Mouse (Mus musculus): ENCODE measurements around the gene Washc2. TPM values are rescaled to one million over a fixed set of nuclear protein-coding genes. Genes with fewer than 3 reads are reported as not detected.
"Not testable (repeated sequence)": the region's sequence is repeated elsewhere in the genome, so short reads cannot be mapped to it uniquely, and the experiment has no call there.

The Washc2 gene
- 58.8 and 62.7 TPM in 2 replicates for polyA plus RNA-seq (2014; fragmentation: Nextera tagmentation; extraction: Ambion mirVana)

DNA sequence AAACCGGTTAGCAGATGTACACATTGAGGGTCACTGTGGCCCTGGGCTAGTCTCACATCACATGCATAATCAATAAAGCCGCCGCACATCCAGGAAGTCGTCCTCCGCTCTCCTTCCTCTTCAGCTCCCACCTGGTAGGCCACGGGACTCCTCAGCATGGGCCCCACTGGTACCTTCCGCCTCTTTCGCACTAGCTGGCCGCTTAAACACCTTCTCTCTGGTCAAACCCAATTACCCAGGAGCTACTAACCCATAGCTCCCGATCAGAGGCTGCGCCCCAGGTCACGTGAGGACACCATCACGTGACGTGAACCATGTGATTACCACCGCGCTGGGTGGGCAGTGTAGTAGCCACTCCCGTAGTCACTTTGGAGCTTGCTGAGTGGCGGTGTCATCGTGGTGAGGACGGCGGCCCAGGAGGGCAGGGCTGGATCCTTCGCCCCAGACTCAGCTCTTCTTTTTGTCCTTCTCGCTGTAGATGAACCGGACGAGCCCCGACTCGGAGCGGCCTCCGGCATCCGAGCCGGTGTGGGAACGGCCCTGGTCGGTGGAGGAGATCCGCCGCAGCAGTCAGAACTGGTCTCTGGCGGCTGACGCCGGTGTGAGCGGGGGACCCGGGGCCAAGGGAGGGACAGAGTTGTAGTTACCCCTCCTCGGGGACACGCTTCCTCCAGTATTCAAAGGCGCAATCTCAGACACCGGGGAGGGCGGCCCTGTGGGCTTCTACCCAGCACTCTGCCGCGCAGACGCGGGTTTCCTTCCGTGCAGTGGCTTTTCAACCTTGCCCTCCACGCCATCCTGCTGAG is at the start of gene Washc2:
TSS of gene Washc2 (plus strand) at position 310 of the 806 bp plus-strand sequence.
- H3K27ac ChIP-seq (ENCODE audit: low read depth, low read length) = peak within 1 kb of the TSS; percentile 70
- no peaks in the 10 kb centered on the region for H3K9me3 ChIP-seq (ENCODE audit: control insufficient read depth, low read length)
- ATAC-seq (ENCODE audit: low FRiP score) (peak; percentile 98), DNase-seq (ENCODE audit: low spot score) (peak; percentile 97)
- no peaks in the 10 kb centered on the region for H3K36me3 ChIP-seq (ENCODE audit: control insufficient read depth, insufficient read depth, low read length)
- WGBS = under 1% methylated on average over 51 of the region's 51 CpGs
- H3K9ac ChIP-seq (ENCODE audit: low read depth, low read length) = peak within 1 kb of the TSS; percentile 83
- peak within 1 kb of the TSS; percentile 80 for H3K4me2 ChIP-seq (replicated peaks; ENCODE audit: low read depth, low read length)
- H3K4me3 ChIP-seq (ENCODE audit: low read depth, low read length) = peak within 1 kb of the TSS; percentile 84
- no peaks in the 10 kb centered on the region for H3K4me1 ChIP-seq (replicated peaks; ENCODE audit: control insufficient read depth, insufficient read depth, low read length)
- H3K27me3 ChIP-seq (ENCODE audit: control insufficient read depth, insufficient read depth, low read length) = no peaks in the 10 kb centered on the region

DNA sequence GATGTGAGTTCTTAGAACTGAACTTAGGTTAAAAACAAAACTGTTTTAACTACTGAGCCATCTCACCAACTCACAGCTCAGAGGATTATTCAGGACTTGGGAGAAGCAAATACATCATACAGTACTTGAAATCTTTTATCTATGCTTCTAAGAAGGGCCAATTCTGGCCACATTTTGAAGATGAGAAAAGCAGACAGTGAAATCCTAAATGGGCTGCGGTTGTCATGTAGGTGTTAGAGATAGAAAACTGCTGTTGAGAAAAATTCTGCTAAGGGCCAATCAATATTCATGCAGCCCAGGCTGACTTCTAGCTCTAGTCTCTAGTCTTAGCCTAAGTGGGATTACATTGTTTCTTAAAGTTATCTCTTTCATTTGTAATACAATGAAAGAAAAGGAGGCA is 41.5 kb upstream of the Washc2 start:
- no peaks in the 10 kb centered on the region for H3K4me1 ChIP-seq (replicated peaks; ENCODE audit: control insufficient read depth, insufficient read depth, low read length)
- no peaks in the 10 kb centered on the region for H3K27me3 ChIP-seq (ENCODE audit: control insufficient read depth, insufficient read depth, low read length)
- no peak overlapping the region for H3K4me2 ChIP-seq (replicated peaks; ENCODE audit: low read depth, low read length)
- no peak overlapping the region for H3K9ac ChIP-seq (ENCODE audit: low read depth, low read length)
- 90% methylated on average over 1 of the region's 1 CpGs for WGBS
- no peak overlapping the region for H3K4me3 ChIP-seq (ENCODE audit: low read depth, low read length)
- no peak overlapping the region for H3K27ac ChIP-seq (ENCODE audit: low read depth, low read length)
- no peaks in the 10 kb centered on the region for H3K36me3 ChIP-seq (ENCODE audit: control insufficient read depth, insufficient read depth, low read length)
- DNase-seq (ENCODE audit: low spot score) (no peak), ATAC-seq (ENCODE audit: low FRiP score) (no peak)
- H3K9me3 ChIP-seq (ENCODE audit: control insufficient read depth, low read length) = no peaks in the 10 kb centered on the region

DNA sequence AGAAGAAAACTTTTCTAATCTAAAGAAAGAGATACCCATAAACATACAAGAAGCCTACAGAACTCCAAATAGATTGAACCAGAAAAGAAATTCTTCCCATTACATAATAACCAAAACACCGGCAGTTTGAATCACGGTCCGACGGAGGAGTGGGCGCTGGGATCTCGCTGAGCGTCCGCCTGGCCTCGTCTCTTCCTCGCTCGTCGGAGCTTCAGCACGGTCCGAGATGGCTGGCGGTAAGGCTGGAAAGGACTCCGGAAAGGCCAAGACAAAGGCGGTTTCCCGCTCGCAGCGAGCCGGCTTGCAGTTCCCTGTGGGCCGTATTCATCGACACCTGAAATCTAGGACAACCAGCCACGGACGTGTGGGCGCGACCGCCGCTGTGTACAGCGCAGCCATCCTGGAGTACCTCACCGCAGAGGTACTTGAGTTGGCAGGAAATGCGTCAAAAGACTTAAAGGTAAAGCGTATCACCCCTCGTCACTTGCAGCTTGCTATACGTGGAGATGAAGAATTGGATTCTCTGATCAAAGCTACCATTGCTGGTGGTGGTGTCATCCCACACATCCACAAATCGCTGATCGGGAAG is 34.2 kb upstream of the Washc2 start:
- not testable (repeated sequence) for H3K4me3 ChIP-seq (ENCODE audit: low read depth, low read length); ATAC-seq (ENCODE audit: low FRiP score); H3K4me2 ChIP-seq (replicated peaks; ENCODE audit: low read depth, low read length); H3K9ac ChIP-seq (ENCODE audit: low read depth, low read length); DNase-seq (ENCODE audit: low spot score); H3K9me3 ChIP-seq (ENCODE audit: control insufficient read depth, low read length); H3K27me3 ChIP-seq (ENCODE audit: control insufficient read depth, insufficient read depth, low read length); H3K27ac ChIP-seq (ENCODE audit: low read depth, low read length); H3K36me3 ChIP-seq (ENCODE audit: control insufficient read depth, insufficient read depth, low read length); H3K4me1 ChIP-seq (replicated peaks; ENCODE audit: control insufficient read depth, insufficient read depth, low read length)
- 64% methylated on average over 37 of the region's 37 CpGs for WGBS

DNA sequence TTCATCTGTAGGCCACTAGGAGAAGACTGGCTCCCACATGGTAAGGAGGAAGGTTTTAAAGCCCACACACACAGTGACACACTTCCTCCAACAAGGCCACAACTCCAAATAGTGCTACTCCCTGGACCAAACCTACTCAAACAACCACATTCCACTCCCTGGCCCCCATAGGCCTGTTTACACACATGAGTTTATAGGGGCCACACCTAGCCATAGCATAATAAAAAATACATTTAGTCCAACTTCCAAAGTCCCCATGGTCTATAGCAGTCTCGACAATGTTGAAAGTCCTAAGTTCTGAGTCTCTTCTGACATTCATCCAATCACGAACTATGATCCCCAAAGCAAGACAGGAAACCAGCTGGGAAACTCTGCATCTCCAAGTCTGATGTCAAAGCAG is 29.5 kb upstream of the Washc2 start:
- 96% methylated on average over 2 of the region's 2 CpGs for WGBS
- H3K36me3 ChIP-seq (ENCODE audit: control insufficient read depth, insufficient read depth, low read length) = no peaks in the 10 kb centered on the region
- no peaks in the 10 kb centered on the region for H3K27me3 ChIP-seq (ENCODE audit: control insufficient read depth, insufficient read depth, low read length)
- H3K4me3 ChIP-seq (ENCODE audit: low read depth, low read length) = no peak overlapping the region
- H3K4me1 ChIP-seq (replicated peaks; ENCODE audit: control insufficient read depth, insufficient read depth, low read length) = no peaks in the 10 kb centered on the region
- ATAC-seq (ENCODE audit: low FRiP score) (no peak), DNase-seq (ENCODE audit: low spot score) (no peak)
- no peak overlapping the region for H3K27ac ChIP-seq (ENCODE audit: low read depth, low read length)
- H3K4me2 ChIP-seq (replicated peaks; ENCODE audit: low read depth, low read length) = no peak overlapping the region
- H3K9me3 ChIP-seq (ENCODE audit: control insufficient read depth, low read length) = no peaks in the 10 kb centered on the region
- H3K9ac ChIP-seq (ENCODE audit: low read depth, low read length) = no peak overlapping the region

DNA sequence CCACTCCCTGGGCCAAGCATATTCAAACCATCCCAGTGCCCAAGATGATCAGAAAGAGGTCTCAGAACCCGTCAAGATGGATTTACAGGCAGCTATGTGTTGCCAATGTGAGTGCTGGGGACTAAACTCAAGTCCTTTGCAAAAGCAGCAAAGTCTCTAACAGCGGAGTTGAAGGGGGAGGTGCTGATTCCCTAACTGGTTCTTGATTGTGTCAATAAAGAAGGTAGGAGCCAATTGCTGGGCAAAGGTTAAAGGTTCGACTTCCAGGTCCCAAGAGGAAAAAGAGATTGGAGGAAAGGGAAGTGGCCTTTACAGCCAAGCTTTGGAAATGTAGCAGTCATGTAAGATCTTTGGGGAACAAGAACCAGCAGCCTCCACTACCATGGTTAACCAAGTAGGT is 27.1 kb upstream of the Washc2 start:
- Histone ChIP-seq H3K27me3 (ENCODE audit: control insufficient read depth, insufficient read depth, low read length) (no peaks in the 10 kb centered on the region), H3K9ac (ENCODE audit: low read depth, low read length) (no peak overlapping the region), H3K9me3 (ENCODE audit: control insufficient read depth, low read length) (no peaks in the 10 kb centered on the region), H3K4me1 (replicated peaks; ENCODE audit: control insufficient read depth, insufficient read depth, low read length) (no peaks in the 10 kb centered on the region), H3K36me3 (ENCODE audit: control insufficient read depth, insufficient read depth, low read length) (no peaks in the 10 kb centered on the region), H3K27ac (ENCODE audit: low read depth, low read length) (no peak overlapping the region), H3K4me2 (replicated peaks; ENCODE audit: low read depth, low read length) (no peak overlapping the region), H3K4me3 (ENCODE audit: low read depth, low read length) (no peak overlapping the region)
- DNase-seq (ENCODE audit: low spot score) (no peak), ATAC-seq (ENCODE audit: low FRiP score) (no peak)
- 64% methylated on average over 3 of the region's 3 CpGs for WGBS

DNA sequence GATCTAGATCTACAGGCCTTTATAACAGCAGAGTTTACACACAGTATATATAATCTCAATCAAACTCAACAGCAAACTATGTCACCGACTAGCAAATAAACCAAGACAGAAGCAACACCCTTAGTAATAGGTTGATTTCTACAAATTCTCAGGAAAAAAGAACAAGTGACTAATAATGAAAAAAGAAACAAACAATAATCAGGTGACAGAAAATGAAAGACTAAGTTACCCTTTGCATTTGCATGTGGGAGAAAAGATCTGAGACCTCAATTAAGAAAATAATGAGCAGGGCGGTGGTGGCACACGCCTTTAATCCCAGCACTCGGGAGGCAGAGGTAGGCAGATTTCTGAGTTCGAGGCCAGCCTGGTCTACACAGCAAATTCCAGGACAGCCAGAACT is 24.3 kb upstream of the Washc2 start:
- no peak overlapping the region for H3K27ac ChIP-seq (ENCODE audit: low read depth, low read length)
- H3K4me3 ChIP-seq (ENCODE audit: low read depth, low read length) = no peak overlapping the region
- WGBS = 96% methylated on average over 5 of the region's 5 CpGs
- H3K9ac ChIP-seq (ENCODE audit: low read depth, low read length) = no peak overlapping the region
- H3K4me2 ChIP-seq (replicated peaks; ENCODE audit: low read depth, low read length) = no peak overlapping the region
- DNase-seq (ENCODE audit: low spot score) (no peak), ATAC-seq (ENCODE audit: low FRiP score) (no peak)
- no peaks in the 10 kb centered on the region for H3K4me1 ChIP-seq (replicated peaks; ENCODE audit: control insufficient read depth, insufficient read depth, low read length)
- H3K9me3 ChIP-seq (ENCODE audit: control insufficient read depth, low read length) = no peaks in the 10 kb centered on the region
- H3K36me3 ChIP-seq (ENCODE audit: control insufficient read depth, insufficient read depth, low read length) = no peaks in the 10 kb centered on the region
- no peaks in the 10 kb centered on the region for H3K27me3 ChIP-seq (ENCODE audit: control insufficient read depth, insufficient read depth, low read length)

DNA sequence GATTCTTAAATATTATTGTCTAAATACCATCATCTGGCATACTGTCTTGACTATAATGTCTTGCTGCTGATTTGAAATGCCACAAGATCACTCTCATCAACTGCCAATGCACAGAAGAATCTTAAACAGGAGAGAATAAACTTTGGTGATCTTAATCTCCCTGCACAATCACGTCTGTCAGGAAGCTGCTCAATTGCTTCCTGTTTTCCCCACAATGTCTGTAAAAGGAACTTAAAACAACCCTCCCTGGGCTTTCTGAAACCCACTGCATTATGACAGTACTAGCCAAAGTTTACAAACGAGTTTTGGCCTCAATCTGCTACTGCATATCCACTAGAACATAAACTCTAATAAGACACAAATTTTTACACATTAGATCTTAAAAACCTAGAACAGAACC is 21.4 kb upstream of the Washc2 start:
- no peaks in the 10 kb centered on the region for H3K27me3 ChIP-seq (ENCODE audit: control insufficient read depth, insufficient read depth, low read length)
- no peak overlapping the region for H3K9ac ChIP-seq (ENCODE audit: low read depth, low read length)
- H3K36me3 ChIP-seq (ENCODE audit: control insufficient read depth, insufficient read depth, low read length) = no peaks in the 10 kb centered on the region
- ATAC-seq (ENCODE audit: low FRiP score) = no peak
- H3K27ac ChIP-seq (ENCODE audit: low read depth, low read length) = no peak overlapping the region
- H3K4me3 ChIP-seq (ENCODE audit: low read depth, low read length) = no peak overlapping the region
- 57% methylated on average over 2 of the region's 2 CpGs for WGBS
- H3K9me3 ChIP-seq (ENCODE audit: control insufficient read depth, low read length) = no peaks in the 10 kb centered on the region
- H3K4me1 ChIP-seq (replicated peaks; ENCODE audit: control insufficient read depth, insufficient read depth, low read length) = no peaks in the 10 kb centered on the region
- H3K4me2 ChIP-seq (replicated peaks; ENCODE audit: low read depth, low read length) = no peak overlapping the region
- DNase-seq (ENCODE audit: low spot score) = no peak

DNA sequence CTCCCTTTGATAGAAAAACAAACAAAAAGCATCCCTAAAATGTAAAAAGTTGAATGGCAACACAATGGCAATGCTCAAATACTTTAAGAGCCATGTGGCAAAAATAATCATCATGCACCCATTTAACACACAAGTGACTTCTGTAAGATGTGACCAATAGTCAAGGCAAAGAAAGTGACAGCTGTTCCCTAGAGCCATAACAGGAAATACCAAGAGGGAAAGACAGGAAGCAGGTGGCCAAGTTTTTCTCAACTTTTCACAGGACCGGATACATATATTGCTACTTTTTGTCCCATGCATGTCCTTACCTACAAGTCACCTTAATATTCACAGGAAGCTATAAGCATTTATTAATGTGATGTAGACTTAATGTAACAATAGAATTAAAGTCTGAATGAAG is 18.4 kb upstream of the Washc2 start:
- H3K9ac ChIP-seq (ENCODE audit: low read depth, low read length) = no peak overlapping the region
- no peak overlapping the region for H3K4me2 ChIP-seq (replicated peaks; ENCODE audit: low read depth, low read length)
- no peak overlapping the region for H3K4me3 ChIP-seq (ENCODE audit: low read depth, low read length)
- no peak overlapping the region for H3K27ac ChIP-seq (ENCODE audit: low read depth, low read length)
- H3K4me1 ChIP-seq (replicated peaks; ENCODE audit: control insufficient read depth, insufficient read depth, low read length) = no peaks in the 10 kb centered on the region; the same call in 1 of the 2 replicates
- no peaks in the 10 kb centered on the region for H3K27me3 ChIP-seq (ENCODE audit: control insufficient read depth, insufficient read depth, low read length)
- no peaks in the 10 kb centered on the region for H3K9me3 ChIP-seq (ENCODE audit: control insufficient read depth, low read length)
- DNase-seq (ENCODE audit: low spot score) = no peak
- ATAC-seq (ENCODE audit: low FRiP score) = no peak
- 74% methylated on average over 1 of the region's 1 CpGs for WGBS
- no peaks in the 10 kb centered on the region for H3K36me3 ChIP-seq (ENCODE audit: control insufficient read depth, insufficient read depth, low read length)

DNA sequence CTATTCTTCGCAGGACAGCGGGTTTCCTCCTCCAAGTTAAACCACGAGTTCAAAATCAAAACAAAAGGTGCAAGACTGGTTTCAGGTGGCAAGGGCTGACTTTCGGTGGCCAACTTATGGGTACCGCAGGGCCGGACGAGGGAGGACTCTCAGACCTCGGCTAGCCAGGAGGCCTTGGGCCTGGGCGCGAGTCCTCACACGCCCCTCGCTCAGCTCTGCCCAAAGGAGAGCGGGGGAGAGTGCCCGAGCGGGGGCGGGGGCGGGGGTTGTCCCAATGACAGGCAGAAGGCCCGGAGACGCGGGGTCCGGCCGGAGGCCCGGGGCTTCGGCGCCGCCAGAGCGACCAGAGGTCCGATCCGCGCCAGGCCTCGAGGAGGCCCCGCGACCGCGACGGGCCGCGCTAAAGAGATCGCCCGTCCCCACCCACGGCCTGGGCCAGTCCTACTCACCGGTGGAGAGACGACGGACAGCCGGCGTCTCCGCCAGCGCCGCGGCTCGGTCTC is 15.0 kb upstream of the Washc2 start:
- under 1% methylated on average over 43 of the region's 51 CpGs for WGBS
- Histone ChIP-seq H3K4me3 (ENCODE audit: low read depth, low read length) (peak overlapping the region; percentile 65), H3K27ac (ENCODE audit: low read depth, low read length) (peak overlapping the region; percentile 73), H3K4me2 (replicated peaks; ENCODE audit: low read depth, low read length) (peak overlapping the region; percentile 49), H3K36me3 (ENCODE audit: control insufficient read depth, insufficient read depth, low read length) (no peaks in the 10 kb centered on the region), H3K4me1 (replicated peaks; ENCODE audit: control insufficient read depth, insufficient read depth, low read length) (no peaks in the 10 kb centered on the region; the same call in 1 of the 2 replicates), H3K9ac (ENCODE audit: low read depth, low read length) (peak overlapping the region; percentile 76), H3K27me3 (ENCODE audit: control insufficient read depth, insufficient read depth, low read length) (no peaks in the 10 kb centered on the region), H3K9me3 (ENCODE audit: control insufficient read depth, low read length) (no peaks in the 10 kb centered on the region)
- ATAC-seq (ENCODE audit: low FRiP score) = peak; percentile 89
- DNase-seq (ENCODE audit: low spot score) = peak; percentile 73

Measured in hindbrain, embryonic 11.5 days (tissue).